Mouse (Mus musculus): Measurements from ENCODE around the gene Magohb.
"Not testable (repeated sequence)": the region's sequence is repeated elsewhere in the genome, so short reads cannot be mapped to it uniquely, and the experiment has no call there.

Gene Magohb

DNA sequence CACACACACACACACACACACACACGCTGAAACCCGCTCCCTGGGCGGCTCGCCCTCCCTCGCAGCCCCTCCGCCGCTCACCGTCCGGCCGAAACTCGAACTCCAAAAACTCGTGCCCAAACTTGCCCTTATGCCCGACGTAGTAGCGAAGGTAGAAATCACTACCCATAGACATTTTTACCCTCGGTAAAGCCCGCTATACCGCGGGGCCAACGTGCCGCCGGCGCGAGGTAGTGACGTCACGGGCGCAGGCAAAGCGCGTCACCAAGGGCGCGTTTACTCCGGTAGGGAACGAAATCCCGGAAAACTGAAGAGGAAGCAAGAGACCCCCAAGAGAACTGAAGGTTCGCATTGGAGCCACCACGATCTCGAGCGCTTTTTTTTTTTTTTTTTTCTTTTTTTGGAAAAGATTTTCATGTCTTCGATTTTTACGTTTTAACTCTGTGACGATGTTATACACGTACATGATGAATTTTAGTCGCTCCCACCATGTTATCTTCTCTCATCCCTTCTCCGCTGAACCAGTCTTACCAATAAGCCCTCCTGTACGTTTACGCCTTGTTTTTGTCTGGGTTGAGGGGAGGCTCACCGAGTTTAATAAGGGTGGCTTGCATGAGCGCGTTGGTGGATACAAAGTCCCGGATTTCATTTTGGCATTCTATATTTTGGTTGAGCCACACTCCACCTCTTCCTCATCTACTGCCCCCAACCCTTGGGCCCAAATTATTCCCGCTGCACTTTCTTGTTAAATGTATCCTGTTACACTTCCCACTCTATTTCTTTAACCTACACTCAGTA lies at the start of gene Magohb:
TSS of gene Magohb (minus strand) at position 254 of the 798 bp plus-strand sequence.
- peak; percentile 88 for DNase-seq (ENCODE audit: low read depth, low spot score)

DNA sequence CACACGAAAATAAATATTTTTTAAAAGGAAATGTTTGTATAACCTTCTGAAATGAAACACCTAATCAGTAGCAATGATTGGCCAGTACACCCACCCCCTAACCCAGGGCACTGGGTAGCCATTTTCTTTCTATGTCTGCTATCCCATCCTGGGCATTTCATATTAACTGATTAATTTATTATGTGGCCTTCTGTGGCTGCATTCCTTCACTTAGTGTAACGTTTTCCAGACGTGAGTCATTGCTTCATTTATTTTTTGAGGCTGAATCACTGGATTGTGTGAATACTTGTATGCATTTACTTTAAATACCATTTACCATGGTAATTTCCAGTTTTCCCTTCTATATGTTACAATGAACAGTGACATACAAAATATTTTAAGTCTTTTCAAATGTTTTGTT lies 47.0 kb upstream of the Magohb start:
- DNase-seq (ENCODE audit: low read depth, low spot score), result no peak

DNA sequence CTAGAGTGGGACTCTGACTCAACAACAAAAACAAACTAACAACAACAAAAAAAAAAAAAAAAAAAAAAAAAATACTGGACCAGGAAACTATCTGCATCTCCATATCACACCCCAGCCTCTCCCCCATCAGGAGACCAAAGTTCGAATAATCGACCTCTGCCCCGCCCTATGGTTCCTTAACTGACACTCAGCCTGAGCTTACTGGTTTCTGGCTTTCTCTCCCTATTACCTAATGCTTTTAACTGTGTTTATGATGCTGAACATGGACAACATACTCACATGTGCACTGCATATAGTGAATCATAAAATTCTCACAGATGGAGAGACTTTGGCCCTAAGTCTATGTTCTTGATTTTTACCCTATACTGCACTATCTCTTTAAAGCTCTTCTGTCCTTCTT lies 46.3 kb upstream of the Magohb start:
- no peak for DNase-seq (ENCODE audit: low read depth, low spot score)

DNA sequence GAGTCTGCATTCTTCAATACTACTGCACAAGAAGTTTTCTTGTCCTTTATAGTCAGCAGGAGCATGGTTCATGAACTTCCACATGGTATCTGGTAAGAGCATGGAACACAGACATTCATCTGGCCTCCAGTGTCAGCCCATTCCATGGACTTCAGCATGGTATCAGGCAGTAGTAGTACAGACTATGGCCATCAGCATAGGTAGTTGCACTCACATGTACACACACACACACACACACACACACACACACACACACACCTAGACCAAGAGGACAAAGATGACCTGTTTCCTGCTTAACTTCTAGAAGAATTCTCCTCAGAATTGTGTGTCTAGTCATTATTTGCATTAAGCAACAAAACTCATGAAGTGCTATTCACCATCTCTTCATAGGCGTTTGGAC lies 45.7 kb upstream of the Magohb start:
- no peak for DNase-seq (ENCODE audit: low read depth, low spot score)

DNA sequence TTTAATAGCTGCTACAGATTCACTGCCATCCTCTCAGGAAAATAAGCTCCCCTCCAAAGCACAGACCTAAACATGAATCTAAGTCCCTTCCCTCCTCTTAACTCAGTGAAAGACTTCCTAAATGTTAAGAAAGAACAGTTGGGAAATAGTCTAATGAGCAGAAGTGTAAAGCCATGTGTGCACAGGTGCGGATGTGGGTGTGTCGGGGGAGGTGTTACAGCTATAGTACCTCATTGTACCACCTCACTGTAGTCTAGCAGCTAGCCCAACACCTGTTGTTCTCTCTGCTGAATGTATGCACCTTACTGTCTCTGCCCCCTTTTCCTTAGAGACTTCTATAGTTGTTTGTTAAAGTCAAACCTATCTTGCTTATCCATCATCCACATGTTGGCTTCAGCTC lies 34.0 kb upstream of the Magohb start:
- peak; percentile 2 for DNase-seq (ENCODE audit: low read depth, low spot score)

DNA sequence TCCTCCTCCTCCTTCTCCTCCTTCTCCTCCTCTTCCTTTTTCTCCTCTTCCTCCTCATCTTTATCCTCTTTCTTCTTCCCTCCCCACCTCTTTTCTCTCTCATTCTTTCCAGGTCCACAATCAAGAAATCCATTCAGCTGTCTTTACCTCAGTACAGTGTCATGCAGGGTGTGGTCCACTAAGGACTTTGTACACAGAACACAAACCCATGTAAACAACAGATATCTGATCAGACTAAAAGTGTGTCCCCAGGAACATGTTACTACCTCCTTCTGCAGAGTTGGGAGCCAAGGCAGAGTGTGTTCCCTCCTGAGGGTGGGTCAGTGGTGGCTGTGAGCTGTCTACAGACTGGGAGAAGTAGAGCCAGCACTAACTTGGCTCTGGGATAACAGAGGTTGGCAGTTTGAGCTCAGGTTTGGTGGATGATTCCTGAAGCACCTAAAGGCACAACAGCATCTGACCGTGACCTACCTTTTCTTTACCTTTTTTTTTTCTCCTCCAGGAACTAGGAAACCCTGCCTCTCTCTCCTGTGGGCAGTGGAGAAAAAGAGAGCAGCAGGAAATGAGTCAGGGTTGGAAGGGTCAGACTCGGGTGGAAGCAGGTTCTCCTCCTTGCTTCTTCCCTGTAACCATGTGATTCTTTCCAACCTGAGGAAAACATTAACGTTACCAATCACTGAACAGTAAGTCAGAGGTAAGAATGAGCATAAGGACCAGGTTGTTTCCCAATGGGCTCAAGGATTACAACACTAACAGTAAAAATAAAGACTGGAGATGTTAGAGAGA lies 29.0 kb upstream of the Magohb start:
- no peak for DNase-seq (ENCODE audit: low read depth, low spot score)

DNA sequence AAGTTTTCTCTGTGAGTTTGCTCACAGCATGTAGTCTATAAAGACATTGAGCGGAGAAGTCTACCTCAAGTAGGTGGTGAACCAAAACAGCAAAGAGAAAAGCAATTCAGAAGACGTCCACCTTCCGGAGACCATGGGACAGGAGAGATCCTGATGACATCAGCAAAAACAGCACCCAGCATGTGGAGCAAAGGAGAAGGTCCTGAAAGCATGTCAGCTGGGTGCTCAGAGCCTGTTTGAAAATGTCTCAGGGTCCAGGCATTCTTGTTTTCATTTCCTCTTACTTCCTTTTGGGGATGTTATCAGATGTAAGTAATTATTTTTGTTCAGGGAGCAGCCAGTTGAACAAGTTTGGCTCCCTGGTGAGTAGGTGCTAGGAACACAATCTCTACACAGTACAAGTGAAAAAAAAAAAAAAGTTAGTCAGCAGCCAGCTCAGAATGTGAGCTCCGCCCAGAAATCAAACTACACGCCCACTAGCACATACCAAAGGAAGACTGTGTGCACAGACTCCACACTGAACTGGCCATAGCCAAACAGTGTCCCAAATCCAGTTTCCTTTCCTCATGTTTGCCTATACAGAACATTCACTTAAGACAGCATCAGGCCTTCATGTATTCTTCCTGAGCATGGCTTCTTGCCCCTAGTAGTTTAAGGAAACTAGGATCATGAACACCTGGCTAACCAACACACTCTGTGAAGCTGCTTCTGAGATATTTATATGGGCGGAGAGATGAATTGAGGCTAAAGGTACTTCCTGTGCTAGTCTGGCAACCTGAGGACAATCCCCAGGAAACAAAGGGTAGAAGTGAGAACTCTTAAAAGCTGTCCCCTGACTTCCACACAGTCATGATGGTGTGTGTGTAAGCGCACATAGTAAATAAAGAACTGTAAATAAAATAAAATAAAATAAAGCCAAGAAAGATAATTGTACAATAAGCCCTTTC lies 23.4 kb upstream of the Magohb start:
- DNase-seq (ENCODE audit: low read depth, low spot score), result no peak

DNA sequence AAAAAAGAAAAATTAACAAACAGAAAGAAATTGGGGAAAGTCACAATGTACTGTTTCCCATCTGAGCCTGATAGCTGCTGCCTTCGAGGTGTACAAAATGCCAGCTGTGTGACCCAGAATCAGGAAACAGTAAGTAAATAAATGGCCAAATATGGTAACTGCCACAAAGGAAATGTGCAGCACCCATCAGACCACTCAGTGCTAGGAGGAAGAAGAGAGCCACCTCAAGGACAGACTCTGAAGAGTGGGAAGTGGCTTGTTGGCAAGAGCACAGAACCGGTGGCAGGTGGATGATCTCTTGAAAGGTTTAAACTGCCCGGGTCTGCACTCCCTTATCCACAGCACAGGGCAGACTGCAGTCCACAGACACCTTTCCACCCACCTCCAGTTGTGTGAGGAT lies 15.0 kb upstream of the Magohb start:
- no peak for DNase-seq (ENCODE audit: low read depth, low spot score)

DNA sequence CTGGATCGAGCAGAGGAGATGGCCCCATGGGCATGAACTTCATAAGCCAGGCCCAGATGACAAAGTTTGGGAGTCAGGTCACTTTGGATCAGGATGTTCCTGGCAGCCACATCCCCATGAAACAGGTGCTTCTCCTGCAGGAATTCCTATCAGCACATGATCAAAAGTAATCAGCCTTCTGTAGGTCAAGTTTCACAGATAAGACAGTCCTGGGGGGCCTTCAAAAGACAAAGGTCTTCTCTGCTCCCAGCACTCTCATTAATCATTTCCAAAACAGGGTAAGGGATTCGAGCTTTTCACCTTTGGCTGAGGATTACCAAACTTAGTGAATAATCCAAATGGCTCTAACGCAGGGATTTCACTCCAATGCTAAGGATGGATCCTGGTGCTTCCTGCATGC lies 11.7 kb upstream of the Magohb start:
- no peak for DNase-seq (ENCODE audit: low read depth, low spot score)

DNA sequence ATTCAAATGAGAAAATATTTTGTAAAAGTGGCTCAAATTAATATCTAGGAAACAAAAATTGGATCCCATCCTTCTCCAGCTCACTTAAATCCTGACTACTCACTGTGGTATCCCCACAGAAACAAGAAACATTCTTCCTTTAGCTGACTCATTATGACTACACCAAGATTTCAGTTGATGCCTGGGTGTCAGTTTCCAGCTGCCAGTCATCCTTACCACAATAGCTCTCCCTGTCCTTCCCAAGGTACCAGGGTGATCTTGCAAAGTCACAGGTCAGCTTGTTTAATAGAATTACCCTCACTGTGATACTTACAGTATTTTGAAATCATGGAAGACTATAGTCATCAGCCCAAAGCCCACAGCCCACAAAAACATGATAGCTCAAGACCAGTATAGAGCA lies 5.5 kb upstream of the Magohb start:
- no peak for DNase-seq (ENCODE audit: low read depth, low spot score)

DNA sequence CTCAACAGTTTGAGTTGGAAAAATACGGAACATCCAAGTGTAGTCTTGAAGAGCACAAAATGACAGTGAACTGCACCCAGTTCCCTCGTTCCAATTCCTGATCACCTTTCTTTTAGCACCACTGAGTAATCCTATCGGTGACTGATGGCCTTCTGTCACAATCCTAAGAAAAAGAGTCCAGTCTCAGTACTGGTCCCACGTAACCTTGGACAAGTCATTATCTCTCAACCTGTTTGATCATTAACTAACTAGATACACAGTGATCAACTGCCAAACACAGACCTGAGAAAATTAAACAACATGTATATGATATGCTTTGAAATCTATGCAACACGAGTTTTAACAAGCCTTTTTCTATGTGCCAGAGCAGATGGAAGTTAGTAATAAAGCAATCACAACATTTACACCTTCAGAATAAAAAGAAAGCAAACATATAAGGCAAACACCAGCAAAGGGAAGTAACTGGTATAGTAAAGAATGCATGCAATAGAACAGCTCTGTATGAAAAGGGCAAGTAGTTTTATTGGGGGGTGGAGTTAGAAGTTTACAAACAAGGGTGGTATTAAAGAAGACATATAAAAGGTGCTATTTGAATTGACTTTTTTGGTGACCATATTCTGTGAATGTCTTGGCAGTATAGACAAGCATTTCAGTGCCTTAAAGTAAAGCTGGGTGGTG lies 1.5 kb upstream of the Magohb start:
- DNase-seq (ENCODE audit: low read depth, low spot score), result no peak

DNA sequence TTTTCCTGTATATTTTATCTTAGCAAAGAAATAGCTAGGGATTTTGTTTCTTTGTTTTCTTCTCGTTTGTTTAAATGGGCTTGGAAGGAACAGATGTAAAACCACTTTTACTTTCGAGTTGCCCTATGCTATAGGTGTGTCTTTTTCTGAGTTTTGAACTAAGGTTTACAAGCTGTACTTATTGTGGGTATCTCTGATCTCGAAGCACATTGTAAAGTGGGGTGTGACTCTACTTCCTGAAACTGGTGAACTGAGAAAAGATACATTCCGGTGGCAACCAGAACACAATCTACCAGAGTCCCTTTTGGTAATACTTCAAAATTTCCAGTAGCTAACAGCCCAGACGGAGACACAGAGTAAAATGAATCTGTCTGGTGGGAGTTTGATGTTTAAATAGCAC lies 872 bp upstream of the Magohb start:
- no peak for DNase-seq (ENCODE audit: low read depth, low spot score)

DNA sequence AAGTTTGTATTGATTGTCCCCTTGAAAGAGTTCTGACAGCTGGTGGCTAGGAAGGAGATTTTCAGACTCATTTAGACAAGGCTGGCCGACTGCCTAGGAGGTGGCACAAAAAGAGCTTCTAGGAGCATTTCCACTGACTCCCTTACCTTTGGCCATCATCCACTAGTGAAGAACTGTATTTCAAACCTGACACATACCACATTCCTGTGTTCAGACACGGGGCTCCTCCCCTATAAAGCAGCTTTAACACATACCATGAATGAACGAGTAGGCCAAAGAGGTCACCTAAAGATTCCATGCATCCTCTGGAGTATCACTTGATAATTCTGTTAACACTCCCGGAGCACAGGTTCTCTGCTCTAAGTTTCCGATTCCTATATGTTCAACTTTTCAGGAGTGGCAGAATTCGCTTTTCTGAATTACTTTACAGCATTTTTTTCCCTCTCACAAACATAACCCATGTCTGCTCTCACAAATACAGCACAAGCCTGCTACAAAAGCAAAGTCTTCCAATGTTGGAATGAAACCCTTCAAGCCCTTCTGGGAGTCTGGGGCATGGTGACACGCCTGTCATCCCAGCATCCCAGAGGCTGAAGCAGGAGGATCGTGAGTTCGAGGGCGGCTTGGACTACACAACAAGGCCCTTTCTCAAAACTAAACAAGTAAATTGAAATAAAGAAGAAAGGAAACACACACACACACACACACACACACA lies 611 bp downstream of the Magohb start:
- DNase-seq (ENCODE audit: low read depth, low spot score), result peak; percentile 45

DNA sequence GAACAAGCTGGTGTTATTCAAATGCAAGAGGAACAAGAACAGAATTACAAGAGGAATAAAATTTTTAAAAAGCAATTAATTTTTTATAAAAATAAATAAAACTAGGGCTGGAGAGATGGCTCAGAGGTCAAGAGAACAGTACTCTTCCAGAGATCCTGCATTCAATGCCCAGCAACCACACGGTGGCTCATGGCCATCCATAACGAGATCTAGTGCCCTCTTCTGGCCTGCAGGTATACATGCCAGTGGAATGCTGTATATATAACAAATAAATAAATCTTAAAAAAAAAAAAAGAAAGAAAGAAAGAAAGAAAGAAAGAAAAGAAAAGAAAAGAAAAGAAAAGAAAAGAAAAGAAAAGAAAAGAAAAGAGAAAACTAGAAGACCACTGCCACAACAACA lies 2.6 kb downstream of the Magohb start:
- peak; percentile 74 for DNase-seq (ENCODE audit: low read depth, low spot score)

DNA sequence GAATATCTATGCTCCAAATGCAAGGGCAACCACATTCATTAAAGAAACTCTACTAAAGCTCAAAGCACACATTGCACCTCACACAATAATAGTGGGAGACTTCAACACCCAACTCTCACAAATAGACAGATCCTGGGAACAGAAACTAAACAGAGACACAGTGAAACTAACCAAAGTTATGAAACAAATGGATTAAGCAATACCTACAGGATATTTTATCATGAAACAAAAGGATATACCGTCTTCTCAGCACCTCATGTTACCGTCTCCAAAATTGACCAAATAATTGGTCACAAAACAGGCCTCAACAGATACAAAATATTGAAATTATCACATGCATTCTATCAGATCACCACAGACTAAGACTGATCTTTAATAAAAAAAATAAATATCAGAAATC lies 14.9 kb downstream of the Magohb start:
- DNase-seq (ENCODE audit: low read depth, low spot score), result not testable (repeated sequence)

DNA sequence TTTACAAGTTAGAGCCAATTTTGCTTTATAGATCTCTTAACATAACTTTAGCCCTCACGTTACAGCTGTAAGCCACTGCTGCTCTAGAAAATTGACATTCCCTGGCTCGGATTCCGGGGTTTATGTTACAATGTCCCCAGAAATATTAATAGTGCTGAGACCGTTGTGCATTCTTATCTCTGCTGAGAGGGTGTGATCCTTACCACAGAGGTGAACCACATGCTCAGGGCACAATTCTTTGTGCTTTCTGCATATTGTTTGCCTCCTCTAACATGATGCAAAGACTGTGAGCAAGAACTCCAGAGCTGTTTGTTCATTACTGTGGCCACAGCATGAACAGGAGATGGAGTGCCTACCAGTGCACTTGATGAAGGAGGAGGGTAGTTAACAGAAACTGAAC lies 16.4 kb downstream of the Magohb start:
- no peak for DNase-seq (ENCODE audit: low read depth, low spot score)

DNA sequence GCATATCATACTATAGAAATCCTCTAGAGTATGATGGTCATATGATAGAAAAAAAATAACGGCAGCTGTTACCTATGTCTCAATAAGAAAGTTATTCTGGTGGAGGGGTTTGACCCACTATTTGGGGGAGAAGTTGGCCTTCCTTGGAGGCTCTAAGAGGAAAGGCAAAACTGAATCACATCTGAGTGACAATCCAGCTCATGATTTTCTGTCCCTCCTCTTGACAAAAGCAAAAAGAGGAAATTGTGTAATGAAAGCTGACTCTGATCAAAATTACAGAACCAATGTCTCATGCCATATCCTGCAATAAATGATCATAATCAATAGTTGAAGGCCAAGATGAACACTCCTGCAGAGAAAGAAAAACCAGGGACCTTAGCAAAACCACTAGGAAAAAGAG lies 20.7 kb downstream of the Magohb start:
- DNase-seq (ENCODE audit: low read depth, low spot score), result no peak

DNA sequence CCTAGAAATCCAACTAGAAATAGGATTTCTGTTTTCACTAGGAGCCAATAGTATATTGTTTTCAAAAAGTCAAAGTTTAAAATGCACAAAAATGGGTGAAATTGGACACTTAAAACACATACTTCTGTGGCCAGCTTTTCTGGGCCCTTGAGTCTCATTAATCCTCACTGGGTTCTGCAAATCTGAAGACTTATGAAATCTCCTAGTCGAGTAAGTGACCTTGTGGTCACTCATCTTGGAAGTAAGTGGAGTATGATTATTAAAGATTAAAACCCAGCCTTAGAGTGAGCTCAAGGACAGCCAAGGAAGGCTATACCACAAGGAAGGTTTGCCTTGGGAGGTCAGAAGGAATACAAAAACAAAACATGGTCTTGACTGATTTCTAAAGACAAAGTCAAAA lies 22.7 kb downstream of the Magohb start:
- no peak for DNase-seq (ENCODE audit: low read depth, low spot score)

DNA sequence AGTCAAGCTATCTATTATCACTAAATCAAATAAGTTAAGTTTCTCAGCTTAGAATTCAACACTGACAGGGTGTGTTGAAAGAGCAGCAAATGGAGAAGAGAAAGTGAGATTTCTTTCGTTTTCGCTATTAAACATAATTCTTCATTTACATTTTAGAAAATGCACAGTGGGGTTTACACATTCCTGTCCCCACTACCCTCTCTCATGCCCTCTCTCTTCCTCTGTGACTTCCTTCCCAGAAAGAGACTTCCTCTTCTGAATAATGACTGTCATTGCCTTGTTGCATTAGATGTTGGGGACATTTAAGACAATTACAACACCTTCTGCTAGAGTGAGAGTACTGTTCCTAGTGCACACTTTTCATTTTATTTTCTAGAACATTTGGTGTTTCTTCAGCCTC lies 23.4 kb downstream of the Magohb start:
- no peak for DNase-seq (ENCODE audit: low read depth, low spot score)

DNA sequence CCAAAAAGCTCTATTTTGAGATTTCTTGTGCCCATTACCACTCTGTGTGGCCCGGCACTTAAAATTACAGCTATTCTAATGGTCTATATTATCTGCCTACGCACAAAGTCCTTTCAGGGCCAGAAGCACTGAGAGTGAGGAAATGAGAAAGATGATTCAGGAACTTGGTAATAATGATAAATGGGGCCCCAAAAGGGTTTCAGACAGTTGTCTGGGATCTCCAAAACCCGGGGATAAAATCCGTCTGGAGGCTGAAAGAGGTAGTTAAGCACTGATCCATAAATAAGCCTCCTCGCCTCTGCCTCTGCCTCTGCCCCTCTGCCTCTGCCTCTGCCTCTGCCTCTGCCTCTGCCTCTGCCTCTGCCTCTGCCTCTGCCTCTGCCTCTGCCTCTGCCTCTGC lies 28.9 kb downstream of the Magohb start:
- DNase-seq (ENCODE audit: low read depth, low spot score), result no peak

DNA sequence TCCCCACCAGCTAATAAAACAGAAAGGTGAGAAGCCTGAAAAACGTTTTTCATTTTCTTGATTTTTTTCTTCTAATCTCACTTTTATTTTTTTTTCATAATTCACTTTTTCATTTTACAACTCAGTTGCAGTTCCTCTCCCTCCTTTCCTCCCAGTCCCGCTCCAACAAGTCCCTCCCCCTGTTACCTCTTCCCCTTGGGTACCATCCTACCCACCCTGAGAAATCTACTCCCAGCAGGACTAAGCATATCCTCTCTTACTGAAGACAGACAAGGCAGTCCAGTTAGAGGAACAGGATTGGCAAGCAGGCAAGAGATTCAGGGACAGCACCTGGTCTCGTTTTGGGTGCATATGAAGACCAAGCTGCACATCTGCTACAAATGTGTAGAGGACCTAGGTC lies 30.3 kb downstream of the Magohb start:
- no peak for DNase-seq (ENCODE audit: low read depth, low spot score)

All from brain, adult 2 months (tissue).